Mouse (Mus musculus) heart, adult 2 months (tissue): ENCODE measurements around the gene Gpx6. TPM values are rescaled to one million over a fixed set of nuclear protein-coding genes. Genes with fewer than 3 reads are reported as not detected.
A peak's percentile ranks its signal among the peaks of the same experiment; 100 is the strongest.

Experiments
- DNase-seq, 2 experiments: peaks; one replicate each; pipeline ENCODE4 v3.0.0; 2021
- H3K27ac ChIP-seq: fragments of 200-600 bp; 2 replicates; pipeline ENCODE4 v1.8.1; 2022
- H3K27me3 ChIP-seq: fragments of 200-500 bp; 2 replicates; pipeline ENCODE4 v1.6.1; 2012; ENCODE audit warnings: mild to moderate bottlenecking, low read length, inconsistent platforms, mixed read lengths; ENCODE audit not compliant: control insufficient read depth, insufficient read depth
- H3K36me3 ChIP-seq: fragments of 200-500 bp; 2 replicates; pipeline ENCODE4 v1.6.1; 2012; ENCODE audit warnings: low read length, inconsistent platforms; ENCODE audit not compliant: control insufficient read depth, insufficient read depth
- H3K4me1 ChIP-seq: fragments of 200-500 bp; 2 replicates; pipeline ENCODE4 v1.6.1; 2011; ENCODE audit warnings: low read length; ENCODE audit not compliant: control insufficient read depth, insufficient read depth
- H3K4me3 ChIP-seq: fragments of 200-600 bp; 2 replicates; pipeline ENCODE4 v1.8.1; 2022
- H3K79me2 ChIP-seq: fragments of 200-500 bp; replicated peaks from 2 replicates; pipeline ENCODE4 v1.6.1; 2012; ENCODE audit warnings: mild to moderate bottlenecking, inconsistent platforms, low read length, moderate library complexity, mixed read lengths; ENCODE audit not compliant: control insufficient read depth, insufficient read depth
- H3K9ac ChIP-seq: fragments of 200-500 bp; 2 replicates; pipeline ENCODE4 v1.6.1; 2012; ENCODE audit warnings: low read depth, mild to moderate bottlenecking, control low read depth, inconsistent platforms, low read length, mixed read lengths
- CTCF ChIP-seq: fragments of 200-600 bp; IDR thresholded peaks from 2 replicates; pipeline ENCODE4 v1.8.1; 2022; ENCODE audit warnings: antibody characterized with exemption, mild to moderate bottlenecking, moderate library complexity
- EP300 ChIP-seq: fragments of 200-500 bp; IDR thresholded peaks from 2 replicates; pipeline ENCODE4 v1.6.1; 2011; ENCODE audit warnings: low read depth, low read length, control low read depth; ENCODE audit not compliant: insufficient read depth
- POLR2A ChIP-seq: fragments of 200-500 bp; IDR thresholded peaks from 2 replicates; pipeline ENCODE4 v1.6.1; 2011; ENCODE audit warnings: mild to moderate bottlenecking, low read depth, low read length, control low read depth; ENCODE audit not compliant: insufficient read depth
- WGBS: fragments of 180-500 bp; shearing (Covaris S2); methylation state at CpG from one replicate; pipeline ENCODE4 v1.1.7; 2018; 5-methylcytosine and 5-hydroxymethylcytosine counted together
- intact Hi-C: fragments of 180-260 bp; cut with DNase I; formaldehyde crosslinking; loops from one replicate; pipeline ENCODE4 v1.15.1; 2025
- polyA plus RNA-seq: library from polyadenylated mRNA; depleted of rRNA; stranded (reverse); fragments of >200 nt; gene quantifications from 2 replicates; pipeline ENCODE4 v1.2.3, GENCODE M21; 2012
- total RNA-seq, 2 experiments: library from RNA; stranded (reverse); gene quantifications; 2 replicates each; pipeline ENCODE4 v1.2.3; 2021

The Gpx6 gene
- total and polyA plus RNA-seq, 3 experiments, result not detected

DNA sequence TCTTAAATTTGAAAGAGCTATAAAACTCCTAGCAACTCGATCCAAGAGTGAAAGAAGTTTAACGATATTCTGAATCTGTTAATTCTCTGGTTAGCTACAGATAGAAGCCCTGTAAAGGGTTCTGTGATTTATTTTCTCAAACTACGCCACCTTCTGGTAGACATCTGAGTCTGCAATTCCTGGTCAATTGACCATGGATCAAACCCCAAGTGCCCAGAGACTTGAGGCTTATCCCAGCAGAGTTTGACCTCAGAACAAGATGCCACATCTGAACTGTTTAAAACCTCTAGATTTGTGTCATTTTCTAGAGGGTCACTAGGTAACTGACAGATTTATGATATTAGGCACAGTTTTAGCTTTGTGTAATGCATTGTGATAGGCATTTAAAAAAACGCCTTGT lies 14.3 kb downstream of the Gpx6 start:
- intact Hi-C loops, result loop anchor here (1.0 to 10.0 kb wide), 8 partner anchors 36 to 1011 kb away; partner anchors contain the start of gene Zscan12
- H3K36me3 ChIP-seq, result no peaks in the 10 kb centered on the region
- H3K27me3 ChIP-seq, result no peaks in the 10 kb centered on the region; the same call in 1 of the 2 replicates
- H3K4me3 ChIP-seq, result peak overlapping the region; percentile 65; the same call in 1 of the 2 replicates
- no peak for DNase-seq
- TF ChIP-seq CTCF (peak; percentile 75), POLR2A (no peak), EP300 (no peak)
- H3K27ac ChIP-seq, result no peak overlapping the region
- H3K79me2 ChIP-seq, result no peaks in the 10 kb centered on the region
- no peak overlapping the region for H3K9ac ChIP-seq
- H3K4me1 ChIP-seq, result no peaks in the 10 kb centered on the region
- WGBS, result 16% methylated on average over 4 of the region's 4 CpGs

DNA sequence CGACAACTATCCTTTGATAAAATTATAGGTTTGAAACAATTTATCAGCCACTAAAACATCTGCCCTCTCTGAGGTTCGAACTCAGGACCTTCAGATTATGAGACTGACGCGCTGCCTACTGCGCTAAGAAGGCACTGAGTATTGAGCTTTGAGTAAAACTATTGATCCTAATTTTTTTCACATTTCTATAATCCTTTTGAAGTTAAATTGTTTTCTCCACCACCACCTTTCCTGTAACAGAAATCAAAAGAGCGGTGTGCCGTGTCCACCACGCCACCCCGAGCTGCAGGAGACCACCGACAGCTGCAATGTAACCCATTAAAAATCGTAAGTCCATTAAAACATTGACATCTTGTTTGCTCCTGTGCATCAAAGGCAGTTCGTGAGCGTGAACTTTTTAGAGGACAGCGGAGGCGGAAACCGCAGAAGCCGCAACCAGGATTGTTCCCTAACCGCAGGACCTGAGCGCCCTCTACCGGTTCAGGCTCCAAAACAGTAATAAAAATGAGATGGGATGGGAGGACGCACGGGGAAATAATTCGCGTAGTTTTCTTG lies 14.8 kb downstream of the Gpx6 start:
- peak; percentile 76 to 87 for DNase-seq
- Histone ChIP-seq H3K4me1 (no peaks in the 10 kb centered on the region), H3K9ac (peak overlapping the region; percentile 67), H3K36me3 (no peaks in the 10 kb centered on the region), H3K79me2 (no peaks in the 10 kb centered on the region), H3K4me3 (peak overlapping the region; percentile 65), H3K27ac (peak overlapping the region; percentile 30), H3K27me3 (no peaks in the 10 kb centered on the region; the same call in 1 of the 2 replicates)
- intact Hi-C loops, result loop anchor here (1.0 to 10.0 kb wide), 8 partner anchors 36 to 1012 kb away; partner anchors contain the start of gene Zscan12
- TF ChIP-seq CTCF (peak; percentile 88), EP300 (no peak)
- 1% methylated on average over 24 of the region's 24 CpGs for WGBS

DNA sequence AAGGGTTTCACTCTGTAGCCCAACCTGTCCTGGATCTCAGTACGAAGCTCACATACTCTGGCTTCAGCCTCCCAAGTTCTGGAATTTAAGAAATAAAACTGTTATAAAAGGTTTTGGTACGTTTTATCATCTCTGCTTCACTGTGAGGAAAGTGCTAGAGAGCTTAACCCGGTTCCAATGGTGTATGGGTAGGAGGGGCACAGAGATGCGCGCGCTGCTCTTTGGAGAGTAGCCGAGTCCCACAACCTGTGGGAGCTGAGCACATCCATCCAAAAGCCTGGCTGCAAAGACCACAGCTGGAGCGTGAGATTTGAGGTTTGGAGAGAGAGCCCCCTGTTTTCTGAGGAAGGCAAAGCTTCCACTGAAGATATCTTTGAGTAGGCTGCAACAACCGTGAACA lies 15.5 kb downstream of the Gpx6 start:
- H3K9ac ChIP-seq, result no peak overlapping the region; the same call in 1 of the 2 replicates
- WGBS, result 1% methylated on average over 9 of the region's 9 CpGs
- no peak for TF ChIP-seq CTCF
- TF ChIP-seq EP300, result no peak
- TF ChIP-seq POLR2A, result no peak
- peak overlapping the region; percentile 65 for H3K4me3 ChIP-seq
- no peak overlapping the region for H3K27ac ChIP-seq
- no peaks in the 10 kb centered on the region for H3K79me2 ChIP-seq
- H3K27me3 ChIP-seq, result no peaks in the 10 kb centered on the region
- no peaks in the 10 kb centered on the region for H3K36me3 ChIP-seq
- DNase-seq, result peak in 1 of 2 experiments; percentile 19
- no peaks in the 10 kb centered on the region for H3K4me1 ChIP-seq
- intact Hi-C loops, result loop anchor here (2.0 to 10.0 kb wide), 7 partner anchors 49 to 1013 kb away; no protein-coding TSS in a partner anchor

DNA sequence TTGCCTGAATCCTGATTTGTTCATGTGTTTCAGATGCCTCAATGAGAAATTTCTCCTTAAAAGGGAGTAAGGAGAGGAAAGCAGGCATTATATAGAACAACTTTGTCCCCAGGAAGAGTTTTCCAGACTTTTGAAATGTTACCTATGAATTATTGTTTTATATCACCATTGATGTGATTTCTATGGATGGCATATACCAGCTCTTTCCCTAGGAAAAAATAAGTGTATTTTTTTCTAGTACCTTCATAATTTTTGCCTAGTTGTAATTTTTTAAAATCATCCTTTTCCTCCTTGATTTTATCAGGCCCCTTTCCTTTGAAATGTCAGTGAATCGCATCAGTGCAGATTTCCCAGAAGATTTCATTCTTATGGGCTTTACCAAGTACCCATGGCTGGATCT lies 34.7 kb downstream of the Gpx6 start, which contains the start of gene Olfr1367:
Gene Olfr1367, plus strand, starts transcription at position 301 of the 400 bp plus-strand sequence.
- whole genome bisulfite sequencing, result 59% methylated on average over 1 of the region's 1 CpGs
- H3K27me3 ChIP-seq, result no peaks in the 10 kb centered on the region
- H3K79me2 ChIP-seq, result no peaks in the 10 kb centered on the region
- H3K9ac ChIP-seq, result no peak within 1 kb of the TSS
- no peak within 1 kb of the TSS for H3K27ac ChIP-seq
- intact Hi-C loops, result no loop called here
- TF ChIP-seq CTCF (no peak), POLR2A (no peak), EP300 (no peak)
- H3K36me3 ChIP-seq, result no peaks in the 10 kb centered on the region
- H3K4me3 ChIP-seq, result no peak within 1 kb of the TSS
- no peaks in the 10 kb centered on the region for H3K4me1 ChIP-seq
- DNase-seq, result no peak

DNA sequence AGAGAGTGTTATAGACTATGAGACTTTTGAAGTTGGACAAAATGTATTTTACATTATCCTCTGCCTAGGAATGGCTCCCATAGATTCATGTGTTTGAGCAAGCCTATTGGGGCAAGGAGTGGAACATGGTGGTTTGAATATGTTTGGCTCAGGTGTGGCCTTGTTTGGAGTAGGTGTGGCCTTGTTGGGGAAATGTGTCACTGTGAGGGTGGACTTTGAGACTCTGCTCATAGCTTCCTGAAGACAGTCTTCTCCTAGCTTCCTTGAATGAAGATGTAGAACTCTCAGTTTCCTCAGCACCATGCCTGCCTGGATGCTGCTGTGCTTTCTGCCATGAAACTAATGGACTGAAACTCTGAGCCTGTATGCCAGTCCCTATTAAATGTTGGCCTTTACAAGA lies 38.7 kb downstream of the Gpx6 start:
- no peaks in the 10 kb centered on the region for H3K4me1 ChIP-seq
- no peak overlapping the region for H3K27ac ChIP-seq
- H3K9ac ChIP-seq, result no peak overlapping the region
- DNase-seq, result no peak
- no peak overlapping the region for H3K4me3 ChIP-seq
- H3K36me3 ChIP-seq, result no peaks in the 10 kb centered on the region
- TF ChIP-seq POLR2A (no peak), CTCF (no peak), EP300 (no peak)
- H3K79me2 ChIP-seq, result no peaks in the 10 kb centered on the region
- intact Hi-C loops, result no loop called here
- no peaks in the 10 kb centered on the region for H3K27me3 ChIP-seq

DNA sequence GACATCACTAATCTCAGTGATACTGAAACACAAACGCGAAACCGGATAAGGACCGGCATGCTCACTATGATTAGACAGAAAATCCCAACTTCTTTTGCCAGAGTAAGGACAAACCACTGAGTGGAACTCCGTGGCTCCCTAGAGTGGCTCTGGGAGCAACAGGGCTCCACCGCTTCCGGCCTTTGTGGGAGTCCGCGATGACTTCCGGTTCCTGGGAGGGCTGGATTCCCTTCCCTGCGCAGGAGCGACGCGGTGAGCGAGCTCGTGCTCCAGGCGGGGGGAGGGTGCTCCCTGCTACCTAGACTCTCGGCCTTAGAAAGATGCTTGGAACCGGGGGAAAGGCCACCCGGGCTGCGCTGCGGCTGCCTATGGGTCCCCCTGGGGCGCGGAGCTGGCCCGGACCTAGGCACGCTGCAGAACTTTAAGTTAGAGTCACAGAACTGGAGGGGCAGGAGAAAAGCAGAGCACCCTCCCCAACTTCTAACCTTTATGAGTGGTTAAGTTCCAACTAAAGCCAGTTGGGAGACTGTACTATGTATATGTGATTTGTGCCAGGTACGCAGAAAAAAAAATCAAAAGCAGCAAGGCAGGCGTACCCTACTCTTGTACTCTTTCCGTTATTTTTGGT lies 50.8 kb downstream of the Gpx6 start, which contains the start of gene Zscan12:
Gene Zscan12, plus strand, starts transcription at position 200 of the 628 bp plus-strand sequence.
- H3K27ac ChIP-seq, result peak within 1 kb of the TSS; percentile 87
- no peaks in the 10 kb centered on the region; the same call in 1 of the 2 replicates for H3K79me2 ChIP-seq
- peak within 1 kb of the TSS; percentile 92 for H3K4me3 ChIP-seq
- TF ChIP-seq CTCF, result peak; percentile 2; the same call in 1 of the 2 replicates
- TF ChIP-seq POLR2A, result peak; percentile 88
- TF ChIP-seq EP300, result peak; percentile 59; the same call in 1 of the 2 replicates
- H3K9ac ChIP-seq, result peak within 1 kb of the TSS; percentile 83
- intact Hi-C loops, result loop anchor here (1.0 to 5.0 kb wide), 5 partner anchors 36 to 168 kb away; partner anchors contain the start of genes Nkapl, Zkscan3, Zkscan8 and Zscan26
- H3K36me3 ChIP-seq, result peaks cover 9% of the 10 kb centered on the region
- DNase-seq, result peak; percentile 91 to 94
- no peaks in the 10 kb centered on the region for H3K4me1 ChIP-seq
- WGBS, result under 1% methylated on average over 29 of the region's 29 CpGs
- H3K27me3 ChIP-seq, result no peaks in the 10 kb centered on the region
